Mouse (Mus musculus): Measurements from ENCODE around the gene Abhd12b. TPM values are rescaled to one million over a fixed set of nuclear protein-coding genes. Genes with fewer than 3 reads are reported as not detected.

The Abhd12b gene
- polyA plus RNA-seq, 1 experiment from 2014 or later, result 0.15 TPM

- Histone ChIP-seq H3K36me3 (no peaks in the 10 kb centered on the region), H3K27me3 (no peaks in the 10 kb centered on the region), H3K4me1 (no peaks in the 10 kb centered on the region), H3K9me3 (no peaks in the 10 kb centered on the region), H3K4me3 (no peak overlapping the region), H3K9ac (no peak overlapping the region), H3K4me2 (no peak overlapping the region), H3K27ac (no peak overlapping the region)
- ATAC-seq (ENCODE audit: insufficient number of reproducible peaks, low FRiP score, low TSS enrichment, low read depth), result no peak
- WGBS, result 71% methylated on average over 16 of the region's 16 CpGs
Measured at GRCm38 (mm10) chr12:70216229-70216800, 62.4 kb downstream of the Abhd12b start.

- no peak for ATAC-seq (ENCODE audit: insufficient number of reproducible peaks, low FRiP score, low TSS enrichment, low read depth)
Measured at GRCm38 (mm10) chr12:70218795-70219540, 65.0 kb downstream of the Abhd12b start.

GRCm38 (mm10) chr12:70221425-70221824, 67.5 kb downstream of the Abhd12b start:
- H3K36me3 ChIP-seq, result no peaks in the 10 kb centered on the region
- H3K4me1 ChIP-seq, result peaks cover 1% of the 10 kb centered on the region
- ATAC-seq (ENCODE audit: insufficient number of reproducible peaks, low FRiP score, low TSS enrichment, low read depth), result no peak
- H3K27ac ChIP-seq, result no peak overlapping the region
- no peak overlapping the region for H3K9ac ChIP-seq
- 87% methylated on average over 5 of the region's 5 CpGs for WGBS
- H3K4me3 ChIP-seq, result no peak overlapping the region
- H3K4me2 ChIP-seq, result no peak overlapping the region
- no peaks in the 10 kb centered on the region for H3K27me3 ChIP-seq
- no peaks in the 10 kb centered on the region for H3K9me3 ChIP-seq

More at GRCm38 (mm10) chr12:70218795-70219540, 65.0 kb downstream of the Abhd12b start:
- Histone ChIP-seq H3K4me1 (no peaks in the 10 kb centered on the region), H3K27me3 (no peaks in the 10 kb centered on the region), H3K9me3 (no peaks in the 10 kb centered on the region), H3K4me2 (no peak overlapping the region), H3K4me3 (no peak overlapping the region), H3K9ac (no peak overlapping the region), H3K27ac (no peak overlapping the region), H3K36me3 (no peaks in the 10 kb centered on the region)
- WGBS, result 80% methylated on average over 8 of the region's 8 CpGs

GRCm38 (mm10) chr12:70223331-70223730, 69.4 kb downstream of the Abhd12b start:
- no peaks in the 10 kb centered on the region for H3K27me3 ChIP-seq
- H3K4me2 ChIP-seq, result no peak overlapping the region
- H3K4me3 ChIP-seq, result no peak overlapping the region
- no peak overlapping the region for H3K9ac ChIP-seq
- no peak overlapping the region for H3K27ac ChIP-seq
- WGBS, result 67% methylated on average over 4 of the region's 4 CpGs
- H3K36me3 ChIP-seq, result no peaks in the 10 kb centered on the region
- H3K9me3 ChIP-seq, result no peaks in the 10 kb centered on the region
- no peak for ATAC-seq (ENCODE audit: insufficient number of reproducible peaks, low FRiP score, low TSS enrichment, low read depth)
- H3K4me1 ChIP-seq, result peaks cover 15% of the 10 kb centered on the region

- peak overlapping the region; percentile 94 for H3K4me2 ChIP-seq
- H3K36me3 ChIP-seq, result no peaks in the 10 kb centered on the region
- 33% methylated on average over 5 of the region's 5 CpGs for WGBS
- peak overlapping the region; percentile 50 for H3K9ac ChIP-seq
- peak overlapping the region; percentile 47 for H3K27ac ChIP-seq
- no peaks in the 10 kb centered on the region for H3K27me3 ChIP-seq
- no peak for ATAC-seq (ENCODE audit: insufficient number of reproducible peaks, low FRiP score, low TSS enrichment, low read depth)
- peak overlapping the region; percentile 53 for H3K4me3 ChIP-seq
- H3K4me1 ChIP-seq, result peaks cover 15% of the 10 kb centered on the region
- H3K9me3 ChIP-seq, result no peaks in the 10 kb centered on the region
Measured at GRCm38 (mm10) chr12:70226655-70227054, 72.7 kb downstream of the Abhd12b start.

GRCm38 (mm10) chr12:70227121-70227932, 73.4 kb downstream of the Abhd12b start:
- Histone ChIP-seq H3K4me3 (peak overlapping the region; percentile 53), H3K27me3 (no peaks in the 10 kb centered on the region), H3K9ac (peak overlapping the region; percentile 50), H3K4me2 (peak overlapping the region; percentile 94), H3K9me3 (no peaks in the 10 kb centered on the region), H3K36me3 (no peaks in the 10 kb centered on the region), H3K4me1 (peaks cover 15% of the 10 kb centered on the region), H3K27ac (peak overlapping the region; percentile 47)
- ATAC-seq (ENCODE audit: insufficient number of reproducible peaks, low FRiP score, low TSS enrichment, low read depth), result peak; percentile 81
- WGBS, result under 1% methylated on average over 52 of the region's 52 CpGs

GRCm38 (mm10) chr12:70228155-70228554, 74.2 kb downstream of the Abhd12b start:
- no peak overlapping the region for H3K27ac ChIP-seq
- H3K36me3 ChIP-seq, result no peaks in the 10 kb centered on the region
- H3K27me3 ChIP-seq, result no peaks in the 10 kb centered on the region
- no peaks in the 10 kb centered on the region for H3K9me3 ChIP-seq
- H3K4me3 ChIP-seq, result 0 out of 2 replicates have a peak overlapping the region, but pooled peaks have one; percentile 53
- no peak overlapping the region for H3K9ac ChIP-seq
- no peak for ATAC-seq (ENCODE audit: insufficient number of reproducible peaks, low FRiP score, low TSS enrichment, low read depth)
- 74% methylated on average over 11 of the region's 11 CpGs for WGBS
- H3K4me2 ChIP-seq, result peak overlapping the region; percentile 94
- peaks cover 15% of the 10 kb centered on the region for H3K4me1 ChIP-seq

GRCm38 (mm10) chr12:70231294-70231693, 77.4 kb downstream of the Abhd12b start, which contains the start of gene Pygl:
TSS of gene Pygl (minus strand) at chr12:70231488.
- H3K4me3 ChIP-seq, result no peak within 1 kb of the TSS
- H3K27me3 ChIP-seq, result no peaks in the 10 kb centered on the region
- peaks cover 19% of the 10 kb centered on the region for H3K4me1 ChIP-seq
- H3K9ac ChIP-seq, result no peak within 1 kb of the TSS
- H3K36me3 ChIP-seq, result no peaks in the 10 kb centered on the region
- WGBS, result 75% methylated on average over 2 of the region's 2 CpGs
- no peak within 1 kb of the TSS for H3K4me2 ChIP-seq
- no peaks in the 10 kb centered on the region for H3K9me3 ChIP-seq
- H3K27ac ChIP-seq, result 0 out of 2 replicates have a peak within 1 kb of the TSS, but pooled peaks have one; percentile 18
- no peak for ATAC-seq (ENCODE audit: insufficient number of reproducible peaks, low FRiP score, low TSS enrichment, low read depth)

GRCm38 (mm10) chr12:70232020-70232544, 78.1 kb downstream of the Abhd12b start:
- H3K36me3 ChIP-seq, result no peaks in the 10 kb centered on the region
- H3K4me3 ChIP-seq, result no peak overlapping the region
- H3K4me1 ChIP-seq, result peaks cover 11% of the 10 kb centered on the region
- H3K9me3 ChIP-seq, result no peaks in the 10 kb centered on the region
- H3K27ac ChIP-seq, result no peak overlapping the region
- 45% methylated on average over 5 of the region's 5 CpGs for WGBS
- ATAC-seq (ENCODE audit: insufficient number of reproducible peaks, low FRiP score, low TSS enrichment, low read depth), result no peak
- H3K4me2 ChIP-seq, result no peak overlapping the region
- H3K27me3 ChIP-seq, result no peaks in the 10 kb centered on the region
- H3K9ac ChIP-seq, result no peak overlapping the region
